Mouse (Mus musculus) megakaryocyte-erythroid progenitor cell, adult 5-6 weeks (primary cell): ENCODE measurements around the gene Pheta2. TPM values are rescaled to one million over a fixed set of nuclear protein-coding genes. Genes with fewer than 3 reads are reported as not detected.

Experiments used
- ATAC-seq: replicated peaks from 2 replicates; pipeline ENCODE4 v1.8.0; 2016; ENCODE audit warnings: mild to moderate bottlenecking, inconsistent platforms; ENCODE audit not compliant: severe bottlenecking, poor library complexity, low FRiP score, low TSS enrichment
- total RNA-seq, 2 experiments: library from RNA; stranded (forward) in 1 of 2; stranded (reverse) in 1 of 2; fragments of 200-1000, 215-1000 nt in 1 of 2; fragments of >200 nt in 1 of 2; fragmentation: Nextera tagmentation in 1 of 2; gene quantifications; 2 replicates each; pipeline ENCODE4 v1.2.3; 2014 to 2017

The Pheta2 gene
- total RNA-seq (2014; fragmentation: Nextera tagmentation), result 26.4 and 26.9 TPM in 2 replicates
- 21.3 and 24.9 TPM in 2 replicates for total RNA-seq (2017)

- ATAC-seq, result peak; percentile 76
These were observed at the start of gene Pheta2, which contains the start of the genes Naga and Smdt1 for GRCm38 (mm10) chr15:82338593-82339112. Gene Pheta2, plus strand, starts transcription at chr15:82338942. Gene Naga, minus strand, starts transcription at chr15:82338925. Gene Smdt1, plus strand, starts transcription at chr15:82338959.

GRCm38 (mm10) chr15:82290252-82290651 lies 48.5 kb upstream of the Pheta2 start:
- ATAC-seq, result no peak

GRCm38 (mm10) chr15:82292851-82293250 lies 45.9 kb upstream of the Pheta2 start:
- ATAC-seq, result peak; percentile 28; the same call in 1 of the 2 replicates

- ATAC-seq, result 0 out of 2 replicates have a peak, but pooled peaks have one; percentile 17
These were observed 45.5 kb upstream of the Pheta2 start for GRCm38 (mm10) chr15:82293271-82293711.

- peak; percentile 51; the same call in 1 of the 2 replicates for ATAC-seq
These were observed 44.7 kb upstream of the Pheta2 start for GRCm38 (mm10) chr15:82294059-82294458.

GRCm38 (mm10) chr15:82298764-82299561 lies 39.8 kb upstream of the Pheta2 start, which contains the start of gene Wbp2nl:
Gene Wbp2nl, plus strand, starts transcription at chr15:82298954.
- no peak for ATAC-seq

- ATAC-seq, result no peak
These were observed 31.6 kb upstream of the Pheta2 start for GRCm38 (mm10) chr15:82307107-82307506.

- ATAC-seq, result no peak
These were observed 30.3 kb upstream of the Pheta2 start for GRCm38 (mm10) chr15:82308416-82308815.

- ATAC-seq, result no peak
These were observed 20.9 kb upstream of the Pheta2 start for GRCm38 (mm10) chr15:82317839-82318238.

GRCm38 (mm10) chr15:82319613-82320012 lies 19.1 kb upstream of the Pheta2 start:
- no peak for ATAC-seq

GRCm38 (mm10) chr15:82322195-82322594 lies 16.5 kb upstream of the Pheta2 start:
- ATAC-seq, result no peak

GRCm38 (mm10) chr15:82325382-82325781 lies 13.4 kb upstream of the Pheta2 start:
- ATAC-seq, result no peak

- no peak for ATAC-seq
These were observed 3.5 kb upstream of the Pheta2 start for GRCm38 (mm10) chr15:82335194-82335593.

GRCm38 (mm10) chr15:82336629-82337028 lies 2.1 kb upstream of the Pheta2 start:
- ATAC-seq, result no peak

GRCm38 (mm10) chr15:82337875-82338274 lies 867 bp upstream of the Pheta2 start:
- no peak for ATAC-seq

GRCm38 (mm10) chr15:82339150-82339549 lies 408 bp downstream of the Pheta2 start:
- ATAC-seq, result no peak

GRCm38 (mm10) chr15:82339634-82340254 lies 1.0 kb downstream of the Pheta2 start:
- no peak for ATAC-seq

GRCm38 (mm10) chr15:82340414-82341035 lies 1.8 kb downstream of the Pheta2 start:
- no peak for ATAC-seq

- 0 out of 2 replicates have a peak, but pooled peaks have one; percentile 0 for ATAC-seq
These were observed 2.3 kb downstream of the Pheta2 start for GRCm38 (mm10) chr15:82341036-82341501.
